Mouse (Mus musculus) cerebellum, adult 9-10 months (tissue): Measurements from ENCODE around the gene 4930452B06Rik.

Source experiments
- DNase-seq: peaks from one replicate; pipeline ENCODE4 v3.0.0; 2022

The 4930452B06Rik gene

DNA sequence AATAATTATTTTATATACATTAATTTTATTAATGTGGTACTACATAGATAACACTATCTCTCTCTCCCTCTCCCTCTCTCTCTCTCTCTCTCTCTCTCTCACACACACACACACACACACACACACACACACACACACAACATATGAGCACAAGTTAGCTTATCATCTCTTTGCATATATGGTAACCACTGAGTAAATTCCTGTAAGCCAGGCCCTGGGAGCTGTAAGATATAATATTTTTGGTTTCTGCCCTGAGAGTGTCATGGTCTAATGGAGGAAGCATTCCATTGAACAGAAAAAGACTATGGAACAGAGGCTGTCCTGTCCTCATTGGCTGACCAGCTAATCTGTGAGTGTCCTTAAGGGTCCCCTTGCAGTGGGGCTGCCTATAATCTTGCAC lies 216.7 kb downstream of the 4930452B06Rik start:
- no peak for DNase-seq

- DNase-seq: no peak
Measured at GRCm38 (mm10) chr14:8447352-8447751, 218.7 kb downstream of the 4930452B06Rik start.

DNA sequence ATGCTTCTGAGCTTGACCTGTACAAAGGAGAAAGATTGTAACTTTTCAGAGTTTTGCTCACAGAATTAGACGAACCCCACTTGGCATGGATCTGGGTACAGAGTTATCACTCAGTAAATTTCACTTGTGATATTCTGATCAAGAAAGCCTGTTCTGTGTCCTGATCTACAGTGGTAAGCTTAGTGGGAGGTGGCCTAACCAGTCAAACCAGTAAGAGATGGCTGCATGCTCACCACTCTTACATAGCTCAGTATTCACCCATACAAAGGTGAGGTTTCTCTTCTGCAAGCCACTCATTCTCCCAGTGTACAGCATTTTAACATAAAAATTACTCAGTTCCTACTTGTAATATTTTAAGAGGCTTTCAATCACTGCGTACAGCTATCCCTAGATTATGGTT lies 221.7 kb downstream of the 4930452B06Rik start:
- no peak for DNase-seq

DNA sequence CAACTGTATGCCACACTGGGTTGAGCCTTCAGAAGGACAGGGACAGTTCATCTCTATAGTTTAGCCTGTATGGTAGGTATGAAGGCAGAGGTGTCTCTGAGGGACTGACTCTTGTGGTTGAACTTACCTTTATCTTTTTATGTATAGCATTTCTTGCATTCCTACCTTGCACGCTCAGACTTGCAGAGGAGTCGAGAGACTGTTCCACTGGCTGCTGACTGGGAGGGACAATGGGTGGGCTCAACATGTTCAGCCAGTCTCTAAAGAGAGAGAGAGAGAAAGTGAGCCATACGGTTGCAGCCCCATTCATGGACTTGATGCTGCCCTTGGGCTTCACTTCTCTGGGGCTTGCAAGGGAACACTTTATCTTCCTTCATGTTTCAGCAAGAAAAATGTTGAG lies 223.3 kb downstream of the 4930452B06Rik start:
- DNase-seq: no peak

GRCm38 (mm10) chr14:8441623-8442022 lies 224.4 kb downstream of the 4930452B06Rik start:
- no peak for DNase-seq

DNA sequence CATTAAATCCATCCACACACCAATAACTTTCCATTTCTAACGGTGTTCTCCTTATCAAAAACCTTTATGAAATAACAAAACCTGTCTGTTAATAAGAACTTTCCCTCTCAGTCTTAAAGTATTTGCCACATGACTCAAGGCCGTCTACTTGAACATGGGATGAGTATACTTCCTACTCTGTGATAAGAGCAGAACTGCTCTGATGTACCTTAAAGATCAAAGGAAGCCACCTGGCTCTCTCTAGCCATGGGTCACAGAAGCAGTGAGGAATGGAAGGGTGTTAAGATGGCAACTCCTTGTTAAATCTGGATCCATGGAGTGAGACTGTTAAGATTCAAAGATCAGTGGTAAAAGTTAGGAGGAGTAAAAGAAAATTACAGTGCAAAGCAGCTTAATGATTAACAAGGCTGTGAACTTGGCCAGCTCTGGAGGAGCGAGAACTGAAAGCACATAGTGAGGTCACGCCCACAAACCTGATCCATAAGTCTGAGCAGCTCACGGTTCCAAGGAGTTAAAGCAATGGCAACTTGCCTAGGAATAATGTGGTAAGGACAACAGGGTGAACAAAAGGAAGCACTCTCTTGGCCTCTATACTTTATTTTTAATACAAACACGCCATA lies 235.3 kb downstream of the 4930452B06Rik start:
- DNase-seq: no peak

DNA sequence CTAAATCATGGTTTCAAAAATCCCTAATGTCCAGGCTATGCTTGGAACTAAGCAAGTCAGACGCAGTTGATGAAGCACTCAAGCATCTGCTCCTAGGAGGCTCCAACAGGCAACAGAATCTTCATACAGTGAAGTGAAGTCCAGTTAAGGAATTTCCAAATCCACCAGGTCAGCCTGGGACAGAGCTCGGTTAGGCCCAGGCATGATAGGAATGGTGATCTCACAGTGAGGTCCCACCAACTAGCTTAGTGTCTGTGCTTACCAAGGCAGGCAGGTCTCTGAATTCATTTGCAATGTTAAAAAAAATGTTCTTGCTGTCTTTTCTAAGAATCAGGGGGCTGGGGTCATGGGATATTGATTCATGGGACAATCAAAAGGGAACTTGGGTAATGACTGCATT lies 236.3 kb downstream of the 4930452B06Rik start:
- DNase-seq: no peak

GRCm38 (mm10) chr14:8422833-8423232 lies 243.2 kb downstream of the 4930452B06Rik start:
- no peak for DNase-seq

DNA sequence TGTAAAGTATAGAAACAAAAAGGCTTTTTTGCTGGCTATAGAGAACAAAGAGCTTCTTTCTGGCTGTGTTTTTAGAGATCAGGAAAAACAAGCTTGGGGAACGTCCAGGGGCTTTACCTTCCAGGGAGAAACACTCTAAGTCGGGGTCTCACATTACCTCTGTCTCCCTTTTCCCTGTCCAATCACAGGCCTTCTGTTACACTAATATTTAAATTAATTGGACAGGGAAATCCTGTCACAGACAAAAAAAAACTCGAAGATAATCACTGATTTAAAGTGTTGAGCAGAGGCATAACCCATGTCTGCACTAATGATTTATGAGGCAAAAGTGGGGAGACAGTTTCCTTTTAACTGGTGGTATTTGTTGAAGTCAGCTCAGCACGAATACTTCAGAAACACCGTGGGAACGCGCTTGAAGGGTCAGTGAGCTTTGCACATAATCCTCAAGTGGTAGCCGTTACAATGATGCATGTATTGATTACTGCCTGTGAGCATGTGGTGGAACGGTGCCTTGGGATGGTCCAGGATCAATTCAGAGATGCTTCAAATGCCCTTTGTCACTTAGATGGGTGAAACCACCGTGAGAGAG lies 244.7 kb downstream of the 4930452B06Rik start:
- no peak for DNase-seq

- DNase-seq: no peak
Measured at GRCm38 (mm10) chr14:8418610-8419009, 247.4 kb downstream of the 4930452B06Rik start.

DNA sequence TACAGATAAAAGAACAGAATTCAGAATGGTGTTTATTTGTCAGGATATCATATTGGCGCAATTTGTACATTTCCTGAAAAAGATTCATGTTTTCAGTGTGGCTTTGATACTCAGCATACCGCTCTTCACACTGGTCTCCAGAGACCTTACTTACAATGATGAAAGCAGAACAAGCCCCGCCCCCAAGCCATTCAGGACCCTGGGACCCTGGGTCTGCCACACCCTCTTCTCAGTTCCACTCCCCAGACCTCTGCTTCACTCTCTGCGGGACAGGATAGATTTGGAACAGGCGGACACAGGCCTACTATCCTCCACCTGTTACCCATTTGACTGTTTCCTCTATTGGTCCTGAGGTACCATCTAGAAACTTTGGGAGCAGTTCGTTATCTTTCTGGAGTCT lies 260.1 kb downstream of the 4930452B06Rik start:
- no peak for DNase-seq

GRCm38 (mm10) chr14:8403310-8403709 lies 262.7 kb downstream of the 4930452B06Rik start:
- no peak for DNase-seq

- DNase-seq: no peak
Measured at GRCm38 (mm10) chr14:8398507-8398906, 267.5 kb downstream of the 4930452B06Rik start.

DNA sequence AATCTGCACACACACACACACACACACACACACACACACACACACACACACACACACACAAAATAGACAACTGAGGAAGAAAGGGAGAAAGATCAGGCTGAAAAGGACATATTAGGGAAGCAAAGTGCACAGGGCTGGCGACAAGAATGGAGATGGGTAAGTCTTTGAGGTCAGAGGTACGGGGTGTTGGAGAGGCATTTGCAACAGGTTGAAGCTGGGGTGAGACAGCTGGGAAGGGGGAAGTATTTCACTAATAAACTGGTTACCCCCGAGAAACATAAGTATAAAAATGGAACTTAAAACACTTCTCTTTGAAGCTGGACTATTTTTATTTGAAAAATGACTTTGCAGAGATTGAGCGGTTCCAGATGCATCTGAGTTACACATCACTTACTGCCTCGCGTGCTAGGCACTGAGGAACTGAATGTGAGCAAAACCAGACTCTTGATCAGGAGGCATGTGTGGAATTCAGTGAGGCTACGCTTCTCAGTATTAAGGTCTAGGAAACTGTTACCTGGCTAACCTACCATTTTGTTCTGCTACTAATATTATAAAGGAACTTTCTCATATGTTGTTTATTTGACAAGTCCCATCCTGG lies 270.3 kb downstream of the 4930452B06Rik start:
- DNase-seq: no peak

- no peak for DNase-seq
Measured at GRCm38 (mm10) chr14:8392181-8392825, 273.7 kb downstream of the 4930452B06Rik start.
